Mouse (Mus musculus): ENCODE results near the gene Hipk3. TPM values are rescaled to one million over a fixed set of nuclear protein-coding genes. Genes with fewer than 3 reads are reported as not detected.

Gene Hipk3
- total RNA-seq, 1 experiment from 2014 or later: 48.7 TPM

DNA sequence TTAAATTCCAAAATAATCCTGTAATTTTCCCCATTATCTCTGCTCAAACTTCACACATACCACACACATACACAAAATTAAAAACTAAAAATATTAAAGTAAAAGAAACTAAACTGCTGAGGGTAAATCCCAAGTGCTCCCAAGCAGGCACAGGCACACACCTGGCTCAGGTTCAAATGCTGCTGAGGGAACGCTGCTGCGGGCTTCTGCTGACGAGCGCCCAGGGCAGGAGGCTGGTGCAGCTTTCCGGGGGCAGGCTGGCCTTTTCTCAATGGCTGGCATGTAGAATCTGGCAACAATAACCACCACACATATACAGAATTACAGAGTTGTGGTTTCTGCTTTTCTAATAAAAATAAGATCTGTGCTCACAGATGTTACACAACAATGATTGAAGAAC, 63.7 kb downstream of the Hipk3 start:
- ATAC-seq (replicated peaks; ENCODE audit: insufficient number of reproducible peaks, low FRiP score, low TSS enrichment, poor library complexity, severe bottlenecking): no peak

DNA sequence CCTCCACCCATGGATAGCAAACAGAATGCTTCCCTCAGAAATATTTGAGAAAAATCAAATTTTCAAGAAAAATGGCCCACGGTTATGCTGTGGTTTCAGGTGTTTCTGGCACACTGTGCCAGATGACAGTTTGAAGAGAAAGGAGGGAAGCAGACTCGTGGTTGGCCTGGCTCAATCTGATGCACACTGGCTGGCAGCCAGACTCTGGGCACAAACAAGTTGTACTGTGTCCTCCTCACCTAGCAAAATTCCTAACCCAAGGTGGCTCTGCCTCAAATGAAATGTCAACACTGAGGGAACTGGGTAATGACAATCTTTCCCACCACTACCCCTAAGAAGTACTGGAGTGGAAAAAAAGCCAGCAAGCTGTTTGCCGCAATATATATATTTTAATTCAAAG, 68.1 kb downstream of the Hipk3 start:
- no peak for ATAC-seq (replicated peaks; ENCODE audit: insufficient number of reproducible peaks, low FRiP score, low TSS enrichment, poor library complexity, severe bottlenecking)

GRCm38 (mm10) chr2:104422230-104422629, 72.0 kb downstream of the Hipk3 start:
- ATAC-seq (replicated peaks; ENCODE audit: insufficient number of reproducible peaks, low FRiP score, low TSS enrichment, poor library complexity, severe bottlenecking): peak; percentile 59

DNA sequence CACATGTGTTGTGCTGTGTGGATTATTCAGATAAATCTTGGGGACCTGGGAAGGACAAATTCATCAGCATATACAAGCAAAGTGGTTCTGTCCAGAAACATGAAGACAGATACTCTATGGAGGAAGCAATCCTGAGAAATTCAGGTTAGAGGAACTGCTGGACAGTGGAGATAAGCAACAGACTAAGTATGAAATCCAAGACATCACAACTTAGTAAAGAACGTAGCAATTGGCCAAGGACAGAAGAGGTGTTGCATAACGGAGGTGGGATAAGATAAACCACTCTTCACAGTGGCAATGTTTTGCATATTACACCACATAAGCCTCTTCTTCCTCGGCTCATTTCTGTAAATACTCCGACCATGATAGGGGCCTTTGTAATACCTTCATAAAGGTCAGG, 73.4 kb downstream of the Hipk3 start:
- ATAC-seq (replicated peaks; ENCODE audit: insufficient number of reproducible peaks, low FRiP score, low TSS enrichment, poor library complexity, severe bottlenecking): no peak

- no peak for ATAC-seq (replicated peaks; ENCODE audit: insufficient number of reproducible peaks, low FRiP score, low TSS enrichment, poor library complexity, severe bottlenecking)
Observed at GRCm38 (mm10) chr2:104419999-104420398, 74.2 kb downstream of the Hipk3 start.

GRCm38 (mm10) chr2:104419411-104419810, 74.8 kb downstream of the Hipk3 start:
- no peak for ATAC-seq (replicated peaks; ENCODE audit: insufficient number of reproducible peaks, low FRiP score, low TSS enrichment, poor library complexity, severe bottlenecking)

DNA sequence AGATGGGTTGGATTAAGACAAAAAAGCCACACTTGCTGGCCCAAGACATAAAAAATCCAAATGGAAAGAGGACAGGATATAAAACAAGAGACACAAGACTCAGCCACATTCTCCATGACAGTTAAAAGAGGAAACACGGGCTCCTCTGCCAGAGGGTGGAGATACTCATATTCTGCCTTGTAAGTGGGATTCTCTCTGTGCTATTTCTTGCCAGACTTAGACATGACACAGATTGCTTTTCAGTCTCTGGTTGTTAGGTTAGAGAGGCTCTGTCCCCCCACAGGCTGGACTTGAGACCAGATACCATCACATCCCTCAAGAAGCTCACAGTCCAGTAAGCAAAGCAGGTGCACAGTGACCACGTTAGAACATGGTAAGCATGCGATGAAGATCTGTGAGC, 81.2 kb downstream of the Hipk3 start:
- ATAC-seq (replicated peaks; ENCODE audit: insufficient number of reproducible peaks, low FRiP score, low TSS enrichment, poor library complexity, severe bottlenecking): no peak

DNA sequence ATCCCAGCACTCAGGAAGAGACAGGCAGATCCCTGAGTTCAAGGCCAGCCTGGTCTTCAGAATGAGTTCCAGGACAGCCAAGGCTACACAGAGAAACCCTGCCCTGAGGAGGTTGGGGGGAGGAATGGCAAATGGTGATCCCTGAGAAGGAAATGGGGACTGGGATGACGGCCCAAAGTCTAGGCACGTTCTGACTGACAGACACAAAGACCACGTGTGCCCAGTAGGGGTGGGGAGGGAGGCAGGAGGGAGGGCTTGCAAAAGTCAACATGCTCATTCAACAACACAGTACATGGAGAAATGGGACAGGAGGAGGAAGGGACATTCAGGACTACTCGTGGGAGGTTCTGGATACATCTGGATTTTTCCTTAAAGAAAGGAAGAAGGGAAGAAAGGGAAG, 81.8 kb downstream of the Hipk3 start:
- no peak for ATAC-seq (replicated peaks; ENCODE audit: insufficient number of reproducible peaks, low FRiP score, low TSS enrichment, poor library complexity, severe bottlenecking)

DNA sequence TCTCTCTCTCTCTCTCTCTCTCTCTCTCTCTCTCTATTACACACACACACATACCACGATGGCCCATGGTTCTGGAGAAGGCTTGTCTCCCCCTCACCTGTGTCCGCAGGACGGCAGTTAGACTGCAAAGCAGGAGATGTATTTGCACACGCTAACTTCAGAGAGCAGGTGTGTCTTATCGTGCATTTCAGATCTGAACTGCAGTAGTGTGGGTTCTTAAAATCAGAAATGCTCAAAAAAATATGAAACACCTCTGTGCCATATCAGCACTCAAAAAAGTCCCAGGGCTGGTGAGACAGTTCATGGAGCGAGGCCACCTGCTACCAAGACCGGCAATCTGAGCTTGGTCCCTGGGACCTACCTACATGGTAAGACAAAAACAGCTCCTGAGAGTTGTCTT, 82.4 kb downstream of the Hipk3 start:
- ATAC-seq (replicated peaks; ENCODE audit: insufficient number of reproducible peaks, low FRiP score, low TSS enrichment, poor library complexity, severe bottlenecking): no peak

DNA sequence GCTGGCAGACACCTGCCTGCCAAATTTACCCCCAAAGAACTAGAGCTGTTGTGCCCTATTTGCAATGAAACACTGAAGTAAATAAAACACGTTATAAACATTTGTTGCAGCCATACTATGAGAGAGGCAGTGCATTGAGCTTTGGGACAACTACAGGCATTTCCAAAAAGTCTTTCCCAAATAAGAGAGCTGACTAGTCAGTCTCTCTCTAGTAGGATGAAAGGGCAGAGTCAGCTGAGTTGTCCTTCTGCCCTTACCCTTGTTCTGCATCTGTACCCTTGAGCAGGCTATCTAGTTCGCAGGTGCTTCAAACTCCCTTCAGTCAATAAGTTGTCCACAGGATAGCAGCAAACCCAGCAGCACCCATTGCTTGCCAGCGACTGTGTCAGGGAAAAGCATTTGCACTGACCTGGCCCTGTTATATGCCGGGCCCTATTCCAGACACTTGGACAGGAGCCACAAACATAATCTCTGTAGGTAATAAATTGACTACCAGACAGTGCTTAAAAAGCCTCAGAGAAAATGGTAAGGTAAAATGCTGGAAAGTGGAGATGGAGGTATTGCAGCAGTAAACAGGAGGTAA, 83.2 kb downstream of the Hipk3 start, which contains the start of gene D430041D05Rik:
TSS of gene D430041D05Rik (minus strand) at position 51 of the 583 bp plus-strand sequence.
- no peak for ATAC-seq (replicated peaks; ENCODE audit: insufficient number of reproducible peaks, low FRiP score, low TSS enrichment, poor library complexity, severe bottlenecking)

- ATAC-seq (replicated peaks; ENCODE audit: insufficient number of reproducible peaks, low FRiP score, low TSS enrichment, poor library complexity, severe bottlenecking): no peak
Observed at GRCm38 (mm10) chr2:104409851-104410821, 84.1 kb downstream of the Hipk3 start.

DNA sequence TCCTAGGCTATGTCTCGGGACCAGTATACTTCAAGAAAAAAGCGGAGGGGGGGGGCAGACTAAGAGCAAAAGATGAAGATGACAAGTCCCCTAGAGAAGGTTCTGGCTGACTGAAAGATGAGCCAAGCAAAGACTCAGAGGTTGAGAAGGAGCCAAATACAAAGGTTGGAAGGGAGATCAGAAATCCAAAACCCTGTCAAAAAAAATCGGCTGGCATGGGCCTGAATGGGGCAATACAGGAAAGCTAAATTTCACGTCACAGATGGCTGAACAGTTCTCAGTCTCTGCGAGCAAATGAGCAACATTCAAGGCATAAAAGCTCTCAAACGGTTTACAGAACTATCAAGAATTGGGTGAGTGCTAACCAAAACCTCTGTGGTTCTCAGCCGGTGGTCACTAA, 85.9 kb downstream of the Hipk3 start:
- ATAC-seq (replicated peaks; ENCODE audit: insufficient number of reproducible peaks, low FRiP score, low TSS enrichment, poor library complexity, severe bottlenecking): no peak

GRCm38 (mm10) chr2:104407913-104408312, 86.3 kb downstream of the Hipk3 start:
- no peak for ATAC-seq (replicated peaks; ENCODE audit: insufficient number of reproducible peaks, low FRiP score, low TSS enrichment, poor library complexity, severe bottlenecking)

DNA sequence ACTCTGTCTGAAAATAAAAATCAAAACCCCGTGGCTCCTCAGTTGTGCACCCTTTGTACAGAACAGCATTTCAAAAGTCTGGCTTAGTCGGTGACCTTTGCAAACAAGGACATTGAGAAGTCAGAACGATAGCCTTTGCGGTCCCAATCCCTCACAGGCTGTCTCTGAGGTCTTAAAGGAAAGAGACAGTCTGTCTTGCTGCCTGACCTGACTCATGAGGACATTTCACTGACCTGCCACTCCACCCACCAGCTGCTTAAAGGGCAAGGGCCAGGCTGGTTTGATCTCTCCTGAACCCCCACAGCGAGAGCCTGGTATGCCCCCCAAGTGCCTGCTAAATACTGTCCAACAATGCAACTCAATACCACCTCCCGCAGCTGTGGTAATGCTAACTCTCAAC, 90.2 kb downstream of the Hipk3 start:
- ATAC-seq (replicated peaks; ENCODE audit: insufficient number of reproducible peaks, low FRiP score, low TSS enrichment, poor library complexity, severe bottlenecking): no peak

GRCm38 (mm10) chr2:104398651-104399290, 95.5 kb downstream of the Hipk3 start:
- no peak for ATAC-seq (replicated peaks; ENCODE audit: insufficient number of reproducible peaks, low FRiP score, low TSS enrichment, poor library complexity, severe bottlenecking)

DNA sequence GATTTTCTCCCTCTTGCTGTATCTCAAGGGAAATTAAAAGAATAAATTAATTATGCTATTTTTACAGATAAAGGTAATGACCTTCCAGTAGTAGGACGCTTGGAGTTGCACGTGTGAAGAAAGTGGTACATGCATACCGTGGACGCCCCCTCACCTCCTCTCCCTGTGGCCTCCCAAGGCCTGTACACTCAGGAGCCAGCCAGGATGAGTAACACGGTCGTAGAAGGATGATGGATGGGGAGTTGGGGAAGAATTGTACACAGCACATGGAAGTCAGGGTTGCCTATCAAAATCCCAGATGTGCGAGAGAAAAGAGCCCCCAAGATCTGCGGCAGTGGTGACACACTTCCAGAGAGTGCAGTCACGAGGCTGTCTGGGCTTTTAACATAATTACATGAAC, 98.3 kb downstream of the Hipk3 start:
- no peak for ATAC-seq (replicated peaks; ENCODE audit: insufficient number of reproducible peaks, low FRiP score, low TSS enrichment, poor library complexity, severe bottlenecking)

DNA sequence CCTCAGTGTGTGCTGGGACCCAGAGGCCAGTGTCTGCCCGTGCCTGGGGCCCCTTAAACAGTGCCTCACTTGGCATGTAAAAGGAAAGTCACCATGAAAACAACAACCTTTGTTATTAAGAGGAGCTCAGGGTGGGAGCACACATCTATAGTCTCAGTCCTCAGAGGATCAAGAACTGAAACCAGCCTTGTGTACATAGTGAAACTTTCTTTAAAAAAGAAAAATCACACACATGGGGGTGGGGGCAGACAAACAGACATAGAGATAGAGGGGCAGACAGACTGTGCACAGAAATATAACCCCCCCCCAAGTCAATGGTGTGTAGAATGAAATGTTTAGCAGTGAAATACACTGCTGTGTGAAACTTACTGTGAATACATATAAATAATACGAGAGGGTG, 99.5 kb downstream of the Hipk3 start:
- ATAC-seq (replicated peaks; ENCODE audit: insufficient number of reproducible peaks, low FRiP score, low TSS enrichment, poor library complexity, severe bottlenecking): no peak

DNA sequence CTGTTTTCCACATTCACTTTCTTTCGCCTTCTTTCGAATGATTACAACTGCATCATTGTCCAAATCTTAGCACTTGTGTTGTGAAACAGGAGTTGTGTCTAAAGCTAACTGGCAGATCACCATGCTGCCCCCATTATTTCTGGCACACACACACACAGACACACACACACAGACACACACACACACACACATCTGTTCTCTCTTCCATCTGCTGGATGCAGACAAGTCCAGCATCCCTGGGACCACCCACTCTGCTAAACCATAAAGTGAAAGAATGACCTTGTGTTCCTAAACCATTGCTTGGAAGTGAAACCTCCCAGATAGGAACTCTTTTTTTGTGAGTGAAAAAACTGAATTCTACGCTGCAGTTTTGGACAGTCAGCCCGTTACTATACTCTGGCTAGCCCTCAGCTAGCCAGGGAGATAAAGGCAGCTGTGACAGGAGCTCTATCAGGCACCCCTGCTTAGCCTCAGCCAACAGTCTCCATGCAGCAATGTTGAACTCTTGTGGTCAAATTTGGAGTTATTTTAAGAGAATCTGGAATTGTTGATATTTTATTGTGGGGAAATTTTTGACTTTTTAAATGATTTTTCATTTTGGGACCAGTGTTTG, 101.4 kb downstream of the Hipk3 start:
- ATAC-seq (replicated peaks; ENCODE audit: insufficient number of reproducible peaks, low FRiP score, low TSS enrichment, poor library complexity, severe bottlenecking): no peak

- ATAC-seq (replicated peaks; ENCODE audit: insufficient number of reproducible peaks, low FRiP score, low TSS enrichment, poor library complexity, severe bottlenecking): no peak
Observed at GRCm38 (mm10) chr2:104389231-104389630, 105.0 kb downstream of the Hipk3 start.

Data from monocyte, adult 5-6 weeks (primary cell).